ENCODE assay signal across 8 mouse cellular contexts in genomic region chr1:81593280-81594182, GRCm38 (mm10).
DNase-seq lines count a peak whose midpoint lies in the region; ATAC-seq and TF ChIP-seq lines count a peak whose summit lies in the region.

No protein-coding gene starts in this region.

- TF ChIP-seq POLR2A in embryonic fibroblast, embryonic 13.5 days (IDR thresholded peaks at IDR 0.05; ENCODE audit: low read depth, low read length), result peak; percentile 47

- DNase-seq in adrenal gland, adult 2 months, result peak; percentile 6
- DNase-seq in adrenal gland, postnatal 4 days (ENCODE audit: low spot score in 2 of 2), result no peak
- DNase-seq in layer of hippocampus, adult 18-20 months (ENCODE audit: low spot score in 2 of 2), result peak; percentile 54 to 60
- DNase-seq in ovary, postnatal 36 days (ENCODE audit: low spot score), result peak; percentile 46
- DNase-seq in thymus, postnatal 10 days (ENCODE audit: low spot score in 2 of 2), result no peak

- no peak overlapping the region for H3K27ac ChIP-seq in embryonic fibroblast, embryonic 13.5 days (ENCODE audit: insufficient read depth, low read length)
- H3K27ac ChIP-seq in heart, embryonic 13.5 days (replicated peaks), result peak overlapping the region; percentile 73
- no peak overlapping the region for H3K27ac ChIP-seq in liver, embryonic 15.5 days (replicated peaks)

- H3K9me3 ChIP-seq in heart, embryonic 13.5 days, result no peaks in the 10 kb centered on the region
- no peaks in the 10 kb centered on the region for H3K9me3 ChIP-seq in liver, embryonic 15.5 days (replicated peaks)

- peak overlapping the region; percentile 82 for H3K9ac ChIP-seq in heart, embryonic 13.5 days
- no peak overlapping the region for H3K9ac ChIP-seq in liver, embryonic 15.5 days

- no peaks in the 10 kb centered on the region for H3K27me3 ChIP-seq in heart, embryonic 13.5 days (replicated peaks)
- no peaks in the 10 kb centered on the region for H3K27me3 ChIP-seq in liver, embryonic 15.5 days

- 9% methylated on average over 19 of the region's 19 CpGs for WGBS in heart, embryonic 13.5 days
- 9% methylated on average over 19 of the region's 19 CpGs for whole genome bisulfite sequencing in liver, embryonic 15.5 days (ENCODE audit: insufficient replicate concordance)

- peak overlapping the region; percentile 30; the same call in 1 of the 2 replicates for H3K4me3 ChIP-seq in embryonic fibroblast, embryonic 13.5 days (ENCODE audit: insufficient read depth, low read length)
- H3K4me3 ChIP-seq in heart, embryonic 13.5 days, result peak overlapping the region; percentile 59
- no peak overlapping the region for H3K4me3 ChIP-seq in liver, embryonic 15.5 days (replicated peaks)

- TF ChIP-seq CTCF in embryonic fibroblast, embryonic 13.5 days (IDR thresholded peaks at IDR 0.05; ENCODE audit: borderline replicate concordance, insufficient read depth, low read length), result no peak

- peak overlapping the region; percentile 77 for H3K4me2 ChIP-seq in heart, embryonic 13.5 days
- peak overlapping the region; percentile 18 for H3K4me2 ChIP-seq in liver, embryonic 15.5 days

- no peaks in the 10 kb centered on the region; the same call in 1 of the 2 replicates for H3K4me1 ChIP-seq in embryonic fibroblast, embryonic 13.5 days (ENCODE audit: control insufficient read depth, insufficient read depth, low read length)
- H3K4me1 ChIP-seq in heart, embryonic 13.5 days, result peaks cover 14% of the 10 kb centered on the region
- no peaks in the 10 kb centered on the region for H3K4me1 ChIP-seq in liver, embryonic 15.5 days (replicated peaks)

- no peaks in the 10 kb centered on the region for H3K36me3 ChIP-seq in heart, embryonic 13.5 days
- H3K36me3 ChIP-seq in liver, embryonic 15.5 days (replicated peaks), result no peaks in the 10 kb centered on the region

- 0 out of 2 replicates have a peak, but pooled peaks have one; percentile 42 for ATAC-seq in heart, embryonic 13.5 days (ENCODE audit: extremely low read depth, insufficient number of reproducible peaks, low FRiP score, low TSS enrichment)
- no peak for ATAC-seq in liver, embryonic 15.5 days (ENCODE audit: insufficient read depth)

Comparison
In these comparisons a context has a peak if more than half of its experiments do, and no peak if none do; other contexts are left out.
1. DNase-seq: peak in adrenal gland, adult 2 months (single experiment), layer of hippocampus, adult 18-20 months (2 of 2) and ovary, postnatal 36 days (single experiment); none in adrenal gland, postnatal 4 days (0 of 2) and thymus, postnatal 10 days (0 of 2).